Mouse (Mus musculus): ENCODE measurements around the gene Stip1. TPM values are rescaled to one million over a fixed set of nuclear protein-coding genes. Genes with fewer than 3 reads are reported as not detected.
A peak's percentile ranks its signal among the peaks of the same experiment; 100 is the strongest.
"Not testable (repeated sequence)": the region's sequence is repeated elsewhere in the genome, so short reads cannot be mapped to it uniquely, and the experiment has no call there.

Gene Stip1
- polyA plus RNA-seq, 1 experiment from 2014 or later: 315 TPM

DNA sequence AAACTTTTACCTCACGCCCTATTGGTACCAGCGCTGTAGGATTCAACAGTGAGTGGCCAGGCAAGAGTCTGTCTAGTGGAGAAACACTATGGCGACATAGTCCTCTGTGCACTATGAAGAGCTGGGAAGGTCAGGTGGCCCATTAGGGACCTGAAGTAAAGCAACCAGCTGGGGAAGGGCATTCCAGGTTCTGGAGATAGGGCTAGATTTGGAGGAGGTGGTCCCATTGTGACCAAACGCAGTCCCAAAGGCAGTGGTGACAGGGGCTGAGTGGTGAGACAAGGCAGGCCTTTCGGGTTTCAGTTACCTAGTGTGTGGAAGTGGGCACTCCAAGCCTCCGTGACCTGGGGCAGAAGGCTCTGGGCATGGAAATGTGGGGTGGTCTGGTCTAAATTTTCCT is 18.8 kb upstream of the Stip1 start:
- WGBS: 46% methylated on average over 6 of the region's 6 CpGs

DNA sequence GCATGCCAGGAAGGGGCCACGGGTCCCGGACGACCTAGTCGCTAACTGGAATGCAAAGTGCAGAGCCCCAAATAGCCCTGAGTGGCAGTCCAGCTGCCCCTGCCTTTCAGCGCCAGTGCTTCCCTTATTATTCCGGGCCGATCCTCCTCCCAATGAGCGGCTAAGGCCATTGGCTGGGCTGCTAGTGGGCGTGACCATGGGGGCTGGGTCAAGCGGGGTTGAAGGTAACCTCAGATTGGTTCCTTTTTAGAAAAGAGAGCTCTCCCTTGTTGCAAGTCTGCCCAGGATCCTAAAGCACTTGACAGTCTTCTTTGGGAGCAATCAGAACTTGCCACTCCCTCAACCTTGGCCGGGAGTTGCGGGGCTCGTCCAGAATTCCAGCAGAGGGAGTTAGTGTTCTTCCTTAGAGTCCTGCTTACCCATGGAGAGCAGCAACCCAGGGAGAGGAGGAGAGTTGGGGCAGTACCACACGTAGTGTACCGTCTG is 18.0 kb upstream of the Stip1 start:
- Histone ChIP-seq H3K4me2 (replicated peaks) (peak overlapping the region; percentile 100), H3K27ac (replicated peaks) (0 out of 2 replicates have a peak overlapping the region, but pooled peaks have one; percentile 25), H3K9me3 (no peaks in the 10 kb centered on the region), H3K36me3 (no peaks in the 10 kb centered on the region), H3K27me3 (peaks cover 40% of the 10 kb centered on the region), H3K4me1 (peaks cover 22% of the 10 kb centered on the region), H3K4me3 (peak overlapping the region; percentile 58), H3K9ac (replicated peaks) (0 out of 2 replicates have a peak overlapping the region, but pooled peaks have one; percentile 1)
- peak; percentile 80 for ATAC-seq (ENCODE audit: low FRiP score, low read depth)
- 1% methylated on average over 15 of the region's 15 CpGs for WGBS

More for the DNA sequence above, 18.8 kb upstream of the Stip1 start:
- Histone ChIP-seq H3K4me2 (replicated peaks) (peak overlapping the region; percentile 100; the same call in 1 of the 2 replicates), H3K27me3 (peaks cover 40% of the 10 kb centered on the region), H3K27ac (replicated peaks) (0 out of 2 replicates have a peak overlapping the region, but pooled peaks have one; percentile 25), H3K9ac (replicated peaks) (no peak overlapping the region), H3K4me1 (peaks cover 22% of the 10 kb centered on the region), H3K4me3 (no peak overlapping the region), H3K9me3 (no peaks in the 10 kb centered on the region), H3K36me3 (no peaks in the 10 kb centered on the region)
- no peak for ATAC-seq (ENCODE audit: low FRiP score, low read depth)

GRCm38 (mm10) chr19:7057126-7057721 is 17.5 kb upstream of the Stip1 start:
- H3K4me3 ChIP-seq: peak overlapping the region; percentile 58
- 3% methylated on average over 16 of the region's 16 CpGs for WGBS
- peak; percentile 53 for ATAC-seq (ENCODE audit: low FRiP score, low read depth)
- peaks cover 40% of the 10 kb centered on the region for H3K27me3 ChIP-seq
- H3K9me3 ChIP-seq: no peaks in the 10 kb centered on the region
- H3K27ac ChIP-seq (replicated peaks): no peak overlapping the region
- H3K4me1 ChIP-seq: peaks cover 22% of the 10 kb centered on the region
- peak overlapping the region; percentile 58 for H3K9ac ChIP-seq (replicated peaks)
- peak overlapping the region; percentile 100 for H3K4me2 ChIP-seq (replicated peaks)
- no peaks in the 10 kb centered on the region for H3K36me3 ChIP-seq

DNA sequence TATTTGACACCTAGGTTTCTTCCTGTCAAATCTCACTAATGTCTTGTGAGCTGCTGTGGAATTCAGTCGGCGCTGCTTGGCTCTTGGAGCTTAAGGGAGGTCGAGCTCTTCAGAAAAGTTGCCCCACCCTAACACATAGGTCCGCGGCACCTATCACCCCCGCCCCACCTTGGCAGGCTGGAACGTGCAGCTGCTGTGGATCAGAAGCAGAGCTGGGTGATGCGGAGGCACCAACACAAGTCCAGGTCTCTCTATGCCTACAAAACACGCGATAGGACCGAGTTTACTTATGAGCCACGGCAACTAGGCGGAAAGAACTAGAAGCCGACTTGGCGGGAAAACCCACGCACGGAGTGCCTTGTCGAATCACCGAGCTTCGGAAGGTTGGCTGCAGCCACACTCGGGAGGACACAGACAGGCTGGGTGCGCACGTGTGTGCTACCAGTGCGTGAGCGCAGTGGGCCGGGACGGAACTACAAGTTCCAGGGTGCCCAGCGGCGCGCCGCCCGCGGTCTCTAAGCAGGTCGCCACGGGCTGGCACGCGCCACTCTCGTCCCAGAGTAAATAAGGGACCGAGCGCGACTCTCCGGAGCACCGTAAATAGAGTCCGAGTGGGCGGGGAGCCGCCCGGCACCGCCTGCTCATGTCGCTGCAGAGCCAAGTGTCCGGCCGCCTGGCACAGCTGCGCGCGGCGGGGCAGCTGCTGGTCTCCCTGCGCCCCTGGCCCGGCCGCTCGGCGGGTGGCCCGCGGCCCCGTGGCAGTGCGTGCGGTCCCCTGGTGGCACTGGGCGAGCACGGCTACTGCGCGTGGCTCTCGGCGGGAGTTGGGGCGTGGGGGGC is 16.7 kb upstream of the Stip1 start, which contains the start of gene Macrod1:
TSS of gene Macrod1 (plus strand) at position 563 of the 840 bp plus-strand sequence.
- Histone ChIP-seq H3K36me3 (no peaks in the 10 kb centered on the region), H3K27ac (replicated peaks) (no peak within 1 kb of the TSS), H3K4me3 (peak within 1 kb of the TSS; percentile 58), H3K4me1 (peaks cover 22% of the 10 kb centered on the region), H3K27me3 (peaks cover 40% of the 10 kb centered on the region), H3K9me3 (no peaks in the 10 kb centered on the region), H3K4me2 (replicated peaks) (peak within 1 kb of the TSS; percentile 100), H3K9ac (replicated peaks) (peak within 1 kb of the TSS; percentile 58)
- peak; percentile 86 for ATAC-seq (ENCODE audit: low FRiP score, low read depth)
- 2% methylated on average over 72 of the region's 72 CpGs for WGBS

GRCm38 (mm10) chr19:7055173-7055572 is 15.4 kb upstream of the Stip1 start:
- 43% methylated on average over 3 of the region's 3 CpGs for WGBS
- no peak for ATAC-seq (ENCODE audit: low FRiP score, low read depth)
- Histone ChIP-seq H3K4me3 (no peak overlapping the region), H3K36me3 (no peaks in the 10 kb centered on the region), H3K27ac (replicated peaks) (no peak overlapping the region), H3K9ac (replicated peaks) (no peak overlapping the region), H3K27me3 (peaks cover 40% of the 10 kb centered on the region), H3K4me1 (peaks cover 22% of the 10 kb centered on the region), H3K9me3 (no peaks in the 10 kb centered on the region), H3K4me2 (replicated peaks) (no peak overlapping the region)

GRCm38 (mm10) chr19:7054772-7055171 is 15.0 kb upstream of the Stip1 start:
- Histone ChIP-seq H3K9me3 (no peaks in the 10 kb centered on the region), H3K27me3 (peaks cover 37% of the 10 kb centered on the region), H3K27ac (replicated peaks) (no peak overlapping the region), H3K4me1 (peaks cover 22% of the 10 kb centered on the region), H3K9ac (replicated peaks) (no peak overlapping the region), H3K4me2 (replicated peaks) (no peak overlapping the region), H3K4me3 (no peak overlapping the region), H3K36me3 (no peaks in the 10 kb centered on the region)
- 69% methylated on average over 10 of the region's 10 CpGs for WGBS
- no peak for ATAC-seq (ENCODE audit: low FRiP score, low read depth)

DNA sequence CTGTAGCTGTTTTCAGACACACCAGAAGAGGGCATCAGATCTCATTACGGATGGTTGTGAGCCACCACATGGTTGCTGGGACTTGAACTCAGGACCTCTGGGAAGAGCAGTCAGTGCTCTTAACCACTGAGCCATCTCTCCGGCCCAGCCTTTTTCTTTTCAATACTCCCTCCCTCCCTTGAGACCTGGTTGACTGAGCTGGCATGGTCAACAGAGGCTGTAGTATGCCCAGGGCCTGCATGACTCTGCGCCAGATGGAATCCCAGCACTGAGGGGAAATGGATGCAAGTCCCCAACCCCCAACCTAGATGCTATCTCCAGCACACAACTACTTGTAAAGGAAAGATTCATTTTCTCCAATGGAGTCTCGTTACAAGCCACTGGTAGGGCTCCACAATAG is 13.6 kb upstream of the Stip1 start:
- H3K36me3 ChIP-seq; H3K4me3 ChIP-seq; H3K27ac ChIP-seq (replicated peaks); ATAC-seq (ENCODE audit: low FRiP score, low read depth); H3K9ac ChIP-seq (replicated peaks); H3K4me2 ChIP-seq (replicated peaks); H3K9me3 ChIP-seq: not testable (repeated sequence)
- Histone ChIP-seq H3K4me1 (peaks cover 20% of the 10 kb centered on the region), H3K27me3 (peaks cover 23% of the 10 kb centered on the region)
- 90% methylated on average over 4 of the region's 4 CpGs for WGBS

DNA sequence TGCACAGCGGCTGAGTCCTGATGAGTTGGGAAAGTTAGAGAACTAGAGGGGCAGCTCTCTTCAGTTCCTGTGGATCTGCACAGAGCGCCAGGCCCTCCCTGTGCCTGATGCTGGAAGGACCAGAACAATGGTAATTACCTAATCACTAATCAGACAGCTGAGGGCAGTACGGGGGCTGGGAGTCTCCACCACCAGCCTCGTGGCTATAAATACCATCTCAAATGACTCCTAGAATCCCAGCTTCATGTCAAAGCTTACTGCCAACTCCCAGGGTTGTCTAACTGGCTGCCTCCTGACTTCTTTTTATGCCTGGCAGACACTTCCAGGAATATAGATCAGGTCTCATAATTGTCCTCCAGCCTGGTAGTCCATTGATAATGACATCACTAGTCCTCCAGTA is 4.9 kb upstream of the Stip1 start:
- ATAC-seq (ENCODE audit: low FRiP score, low read depth): no peak
- Histone ChIP-seq H3K9ac (replicated peaks) (no peak overlapping the region), H3K9me3 (no peaks in the 10 kb centered on the region), H3K4me2 (replicated peaks) (no peak overlapping the region), H3K4me1 (peaks cover 6% of the 10 kb centered on the region), H3K36me3 (no peaks in the 10 kb centered on the region), H3K27me3 (no peaks in the 10 kb centered on the region), H3K4me3 (no peak overlapping the region), H3K27ac (replicated peaks) (no peak overlapping the region)
- 61% methylated on average over 4 of the region's 4 CpGs for WGBS

GRCm38 (mm10) chr19:7044279-7044678 is 4.5 kb upstream of the Stip1 start:
- ATAC-seq (ENCODE audit: low FRiP score, low read depth): no peak
- Histone ChIP-seq H3K9ac (replicated peaks) (no peak overlapping the region), H3K27me3 (no peaks in the 10 kb centered on the region), H3K36me3 (no peaks in the 10 kb centered on the region), H3K4me3 (no peak overlapping the region), H3K9me3 (no peaks in the 10 kb centered on the region), H3K4me2 (replicated peaks) (no peak overlapping the region), H3K4me1 (peaks cover 6% of the 10 kb centered on the region), H3K27ac (replicated peaks) (no peak overlapping the region)
- WGBS: 68% methylated on average over 4 of the region's 4 CpGs

DNA sequence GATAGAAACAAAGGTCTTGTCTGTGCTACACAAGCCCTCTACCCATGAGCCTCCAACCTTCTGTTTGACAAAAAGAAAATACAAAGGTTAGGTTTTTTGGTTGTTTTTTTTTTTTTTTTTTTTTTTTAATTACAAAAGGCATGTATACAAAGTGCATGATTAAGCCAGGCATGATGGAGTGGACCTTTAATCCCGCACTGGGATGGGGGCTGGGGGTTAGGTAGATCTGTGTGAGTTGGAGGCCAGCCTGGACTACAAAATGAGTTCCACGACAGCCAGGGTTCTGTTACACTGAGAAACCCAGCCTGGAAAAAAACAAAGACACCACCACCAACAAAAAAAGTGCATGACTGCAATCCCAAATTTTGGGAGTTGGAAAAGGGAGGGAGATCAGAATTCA is 1.4 kb upstream of the Stip1 start:
- H3K27me3 ChIP-seq: no peaks in the 10 kb centered on the region
- no peaks in the 10 kb centered on the region for H3K9me3 ChIP-seq
- H3K27ac ChIP-seq (replicated peaks): peak overlapping the region; percentile 90; the same call in 1 of the 2 replicates
- 0 out of 2 replicates have a peak, but pooled peaks cover 4% of the 10 kb centered on the region for H3K36me3 ChIP-seq
- H3K4me1 ChIP-seq: peaks cover 31% of the 10 kb centered on the region
- WGBS: 97% methylated on average over 2 of the region's 2 CpGs
- H3K9ac ChIP-seq (replicated peaks): peak overlapping the region; percentile 64; the same call in 1 of the 2 replicates
- no peak for ATAC-seq (ENCODE audit: low FRiP score, low read depth)
- no peak overlapping the region for H3K4me2 ChIP-seq (replicated peaks)
- 0 out of 2 replicates have a peak overlapping the region, but pooled peaks have one; percentile 47 for H3K4me3 ChIP-seq

DNA sequence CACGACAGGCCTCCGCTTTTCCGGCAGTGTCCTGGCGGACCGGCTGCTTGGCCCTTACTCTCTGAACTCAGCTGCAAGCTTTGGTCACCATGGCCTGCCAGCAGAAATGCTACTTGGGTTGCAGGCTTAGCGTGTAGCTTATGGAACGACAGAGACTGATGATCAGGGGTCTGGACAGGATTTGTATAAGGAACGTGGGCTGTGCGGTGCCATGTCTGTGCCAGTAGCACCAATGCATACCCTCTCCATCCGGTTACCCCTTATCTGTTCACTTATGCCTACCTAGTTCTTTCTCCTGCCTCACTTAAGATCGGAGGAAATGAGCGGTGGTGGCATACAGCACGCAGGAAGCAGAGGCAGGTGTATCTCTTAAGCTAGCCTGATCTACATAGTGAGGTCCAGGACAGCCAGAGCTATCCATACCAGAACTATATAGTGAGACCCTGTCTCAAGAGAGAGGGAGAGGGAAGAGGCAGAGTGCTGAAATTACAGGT is 917 bp upstream of the Stip1 start:
- Histone ChIP-seq H3K9me3 (no peaks in the 10 kb centered on the region), H3K4me2 (replicated peaks) (peak overlapping the region; percentile 53), H3K36me3 (0 out of 2 replicates have a peak, but pooled peaks cover 5% of the 10 kb centered on the region), H3K9ac (replicated peaks) (peak overlapping the region; percentile 64), H3K4me1 (peaks cover 31% of the 10 kb centered on the region), H3K27me3 (no peaks in the 10 kb centered on the region), H3K27ac (replicated peaks) (peak overlapping the region; percentile 90), H3K4me3 (peak overlapping the region; percentile 47)
- WGBS: 28% methylated on average over 13 of the region's 13 CpGs
- ATAC-seq (ENCODE audit: low FRiP score, low read depth): no peak
